Mouse (Mus musculus) mouse embryonic stem cell (cell line): Measurements from ENCODE around the gene 4930402H24Rik.
"Not testable (repeated sequence)": the region's sequence is repeated elsewhere in the genome, so short reads cannot be mapped to it uniquely, and the experiment has no call there.

Source experiments
- in situ Hi-C, 2 experiments: fragments of 300-500 bp; cut with MboI; formaldehyde crosslinking; loops; 1 replicate in 1 of 2; 3 replicates in 1 of 2; pipeline ENCODE4 v1.14.3; 2019 to 2020; ENCODE audit warnings: low sequenced_read_pairs in 2 of 2, low pct_unique_long_range_greater_than_20kb in 1 of 2, mixed read lengths in 1 of 2; ENCODE audit not compliant: unreplicated experiment in 1 of 2

The 4930402H24Rik gene

DNA sequence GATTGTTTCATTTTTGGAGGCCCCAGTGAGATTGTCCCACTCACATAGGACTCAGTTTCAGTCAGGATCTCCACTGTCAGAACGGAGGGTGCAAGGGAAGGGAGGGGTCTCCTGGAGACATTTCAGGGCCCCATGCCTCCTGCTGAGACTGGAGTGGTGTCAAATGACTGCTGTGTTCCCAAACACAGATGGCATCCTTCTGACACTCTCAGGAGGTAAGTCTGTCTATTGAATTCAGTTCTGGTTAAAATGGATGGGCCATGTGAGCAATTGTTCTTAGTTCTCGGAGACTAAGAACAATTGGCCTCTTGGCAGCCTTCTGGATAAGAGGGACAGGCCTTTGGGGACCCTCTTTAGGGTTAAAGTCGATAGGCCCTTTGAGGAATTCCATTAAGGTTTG, 28.8 kb downstream of the 4930402H24Rik start:
- in situ Hi-C loops, result no loop called here

DNA sequence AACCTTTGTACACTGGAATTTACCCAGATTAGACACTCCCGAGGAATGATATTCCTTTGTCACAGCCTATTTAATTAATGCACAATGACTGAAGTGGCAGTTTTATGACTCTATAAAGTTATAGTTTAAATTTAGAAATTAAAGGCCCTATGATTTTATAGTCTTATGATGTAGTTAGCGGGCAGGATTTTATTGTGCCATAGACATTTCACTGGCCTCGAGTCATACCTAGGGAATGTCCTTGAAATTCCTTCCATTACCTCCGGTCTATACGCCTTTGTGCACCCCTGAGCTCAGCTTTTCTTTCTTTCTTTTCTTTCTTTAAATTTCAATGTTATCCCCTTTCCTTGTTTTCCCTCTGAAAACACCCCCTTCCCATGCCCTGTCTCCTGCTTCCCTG, 35.3 kb downstream of the 4930402H24Rik start:
- in situ Hi-C loops, result no loop called here

DNA sequence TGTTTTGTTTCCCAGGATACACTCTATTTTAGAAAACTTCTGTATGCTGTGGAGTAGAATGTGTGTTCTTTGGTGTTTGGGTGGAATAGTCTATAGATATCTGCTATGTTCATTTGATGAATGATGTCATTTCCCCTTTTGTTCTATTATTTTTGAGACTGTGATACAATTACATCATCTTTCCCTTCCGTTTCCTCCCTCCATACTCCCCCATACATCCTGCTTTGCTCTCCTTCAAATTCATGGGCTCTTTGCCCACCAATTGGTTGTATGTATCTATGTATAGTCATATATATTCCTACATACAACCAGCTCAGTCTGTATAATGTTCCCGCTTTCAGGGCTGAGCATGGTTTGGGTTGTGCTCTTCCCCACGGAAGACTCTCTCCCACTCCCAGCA, 44.1 kb downstream of the 4930402H24Rik start:
- in situ Hi-C loops, result no loop called here

GRCm38 (mm10) chr2:130852964-130853363, 53.2 kb downstream of the 4930402H24Rik start:
- in situ Hi-C loops, result no loop called here

- in situ Hi-C loops, result no loop called here
Observed at GRCm38 (mm10) chr2:130851363-130852246, 54.6 kb downstream of the 4930402H24Rik start.

DNA sequence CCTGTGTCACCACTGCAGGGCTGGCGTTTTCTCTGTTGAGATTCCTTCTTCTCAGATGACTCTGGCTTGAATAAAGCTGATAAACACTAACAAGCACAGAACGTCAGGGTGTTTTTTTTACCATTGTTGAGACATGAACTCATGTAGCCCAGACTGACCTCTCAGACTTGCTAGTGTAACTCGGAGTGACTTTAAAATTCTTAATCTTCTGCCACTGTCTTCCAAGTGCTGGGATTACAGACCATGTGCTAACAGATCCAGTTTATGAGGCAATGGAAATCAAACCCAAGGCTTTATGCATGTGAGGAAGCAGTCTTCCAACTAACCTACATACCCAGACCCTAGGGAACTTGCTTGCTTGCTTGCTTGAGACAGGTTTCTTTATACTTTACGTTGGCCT, 56.5 kb downstream of the 4930402H24Rik start:
- in situ Hi-C loops, result no loop called here

DNA sequence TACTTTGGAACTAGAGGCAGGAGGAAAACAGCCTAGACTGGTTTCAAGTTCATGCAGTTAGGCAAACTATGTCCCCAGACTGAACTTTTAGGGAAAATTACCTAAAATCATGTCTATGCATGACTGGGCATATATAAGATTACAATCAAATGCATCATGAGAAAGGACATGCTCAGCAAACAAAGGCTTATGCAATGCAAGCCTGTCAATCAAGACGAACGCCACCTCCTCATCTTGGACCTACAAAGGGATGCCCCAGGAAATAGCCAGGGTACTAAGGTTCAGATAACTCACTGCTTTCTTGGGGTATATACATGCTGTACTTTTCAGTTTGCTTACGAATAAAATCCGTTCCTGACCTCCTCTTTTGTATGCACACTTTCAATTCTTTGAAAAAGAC, 57.9 kb downstream of the 4930402H24Rik start:
- in situ Hi-C loops, result no loop called here

DNA sequence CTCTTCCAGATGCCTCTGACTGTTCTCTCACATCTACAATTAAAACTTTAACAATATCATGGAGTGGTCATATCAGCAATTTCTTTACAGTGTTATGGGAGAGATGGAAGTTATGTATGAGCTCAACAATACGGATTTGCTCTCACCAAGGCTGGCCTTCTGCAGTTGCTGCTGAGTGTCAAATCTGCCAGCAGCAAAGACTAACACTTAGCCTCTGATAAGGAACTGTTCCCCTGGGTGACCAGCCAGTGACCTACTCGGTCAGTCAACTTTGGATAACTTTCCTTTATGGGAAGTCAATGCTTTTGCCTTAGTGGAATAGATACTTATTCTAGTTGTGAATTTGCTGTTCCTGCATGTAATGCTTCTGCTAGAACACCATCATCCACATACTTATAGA, 62.6 kb downstream of the 4930402H24Rik start:
- in situ Hi-C loops, result no loop called here

DNA sequence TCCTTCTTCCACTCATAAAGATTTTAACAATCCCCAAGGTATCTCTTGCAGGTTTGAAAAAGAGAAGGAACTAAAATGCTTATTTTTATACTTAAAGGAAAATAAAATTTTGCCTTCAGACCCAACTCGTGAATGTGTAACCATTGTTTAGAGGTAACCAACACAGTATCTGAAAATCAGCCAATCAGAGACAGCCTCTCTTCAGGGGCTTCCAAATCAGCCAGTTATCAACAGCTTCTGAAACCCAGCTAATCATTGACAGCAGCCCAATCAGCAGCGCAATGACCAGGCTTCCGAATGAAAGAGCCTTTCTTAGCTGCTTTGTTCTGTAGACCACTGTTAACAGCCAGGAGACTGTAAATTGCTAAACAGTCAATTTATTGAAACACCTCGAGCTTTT, 65.4 kb downstream of the 4930402H24Rik start:
- in situ Hi-C loops, result no loop called here

DNA sequence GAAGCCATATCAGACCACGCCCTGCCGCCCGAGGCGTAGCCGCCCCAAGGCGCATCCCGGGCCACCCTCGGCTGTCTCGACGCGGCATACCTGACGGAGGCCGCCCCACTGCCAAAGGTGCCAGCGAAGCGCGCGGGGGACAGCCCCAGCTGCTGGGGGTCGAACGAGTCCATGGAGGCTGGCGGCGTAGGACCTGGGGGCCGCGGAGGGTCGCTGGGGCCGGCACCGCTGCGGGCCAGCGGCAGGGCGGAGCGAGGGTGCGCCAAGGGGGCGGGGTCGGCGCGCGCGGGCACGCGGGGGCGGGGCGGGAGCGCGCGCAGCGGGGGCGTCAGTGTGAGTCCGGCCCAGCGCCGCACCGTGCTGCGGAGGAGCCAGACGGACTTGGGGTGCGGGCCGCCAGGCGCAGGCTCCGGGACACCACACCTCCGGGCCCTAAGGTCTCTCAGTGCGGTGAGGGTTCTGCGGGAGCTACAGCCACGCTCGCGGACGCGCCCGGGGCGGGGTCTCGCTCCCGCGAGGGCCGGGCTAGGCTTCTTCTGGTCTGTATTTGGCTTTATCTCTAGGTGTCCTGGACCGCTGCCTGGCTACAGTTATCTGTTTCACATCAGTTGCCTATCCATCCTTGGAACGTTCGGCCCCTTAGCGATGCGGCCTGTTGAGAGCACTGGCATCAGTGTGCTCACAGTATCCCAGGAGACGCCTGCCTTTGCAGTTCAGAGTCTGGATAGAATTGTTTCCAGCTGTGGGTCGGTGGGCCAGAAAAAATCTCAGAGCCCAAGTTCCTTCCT, 66.1 kb downstream of the 4930402H24Rik start:
- in situ Hi-C loops, result no loop called here

DNA sequence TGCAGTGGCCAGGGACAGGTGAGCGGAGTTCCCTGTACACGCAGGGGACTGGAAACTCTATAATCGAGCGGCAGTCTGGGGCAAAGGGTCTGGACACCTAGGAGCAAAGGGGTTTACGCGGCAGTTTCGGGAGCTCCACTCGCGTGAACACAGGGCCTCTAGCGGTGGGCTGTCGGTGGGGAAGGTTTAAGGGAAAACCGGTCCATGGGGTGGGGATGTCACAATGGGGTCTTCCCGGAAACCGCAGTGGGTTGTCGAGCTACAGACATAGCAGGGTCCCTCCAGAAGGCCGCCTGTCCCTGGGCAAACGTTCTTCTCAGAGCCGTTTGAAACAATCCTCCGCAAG, 66.7 kb downstream of the 4930402H24Rik start:
- in situ Hi-C loops, result no loop called here

GRCm38 (mm10) chr2:130839084-130839483, 67.1 kb downstream of the 4930402H24Rik start:
- in situ Hi-C loops, result no loop called here

- in situ Hi-C loops, result no loop called here
Observed at GRCm38 (mm10) chr2:130838131-130838530, 68.1 kb downstream of the 4930402H24Rik start.

DNA sequence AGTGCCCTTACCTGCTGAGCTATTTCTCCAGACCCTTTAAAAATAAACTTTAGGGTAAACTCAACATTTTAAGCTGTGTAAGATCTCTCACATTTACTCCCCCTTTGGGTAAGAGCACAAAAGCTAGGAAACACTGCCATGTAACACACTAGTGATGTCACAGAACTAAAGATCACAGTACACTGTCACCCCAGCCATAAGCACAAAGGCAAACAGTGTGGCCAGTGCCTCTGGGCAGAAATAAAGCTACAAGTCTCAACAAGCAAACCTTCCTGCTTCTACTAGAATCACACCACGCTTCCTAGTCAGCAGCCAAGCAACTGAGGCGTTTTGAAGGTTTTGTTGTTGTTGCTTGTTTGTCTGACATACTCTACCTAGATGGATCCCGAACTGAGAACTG, 72.5 kb downstream of the 4930402H24Rik start:
- in situ Hi-C loops, result no loop called here

- in situ Hi-C loops, result no loop called here
Observed at GRCm38 (mm10) chr2:130832582-130832981, 73.6 kb downstream of the 4930402H24Rik start.

GRCm38 (mm10) chr2:130832012-130832411, 74.2 kb downstream of the 4930402H24Rik start:
- in situ Hi-C loops, result no loop called here

- in situ Hi-C loops, result no loop called here
Observed at GRCm38 (mm10) chr2:130830236-130830635, 76.0 kb downstream of the 4930402H24Rik start.

GRCm38 (mm10) chr2:130829496-130829895, 76.7 kb downstream of the 4930402H24Rik start:
- in situ Hi-C loops, result no loop called here

DNA sequence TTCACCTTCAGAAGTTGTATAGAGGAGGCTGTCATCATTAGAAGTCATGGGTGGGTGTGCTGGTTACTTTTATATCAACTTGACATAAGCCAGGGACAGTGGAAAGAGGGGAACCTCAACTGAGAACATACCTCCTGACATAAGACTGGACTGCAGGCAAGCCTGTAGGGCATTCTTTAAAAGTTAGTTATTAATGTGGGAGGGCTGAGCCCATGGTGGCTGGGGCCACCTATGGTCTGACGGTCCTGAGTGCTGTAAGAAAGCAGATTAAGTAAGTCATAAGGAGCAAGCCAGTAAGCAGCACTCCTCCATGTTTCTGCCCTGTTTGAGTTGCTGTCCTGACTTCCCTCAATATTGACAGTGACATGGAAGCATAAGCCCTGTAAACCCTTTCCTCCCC, 77.5 kb downstream of the 4930402H24Rik start:
- in situ Hi-C loops, result no loop called here

DNA sequence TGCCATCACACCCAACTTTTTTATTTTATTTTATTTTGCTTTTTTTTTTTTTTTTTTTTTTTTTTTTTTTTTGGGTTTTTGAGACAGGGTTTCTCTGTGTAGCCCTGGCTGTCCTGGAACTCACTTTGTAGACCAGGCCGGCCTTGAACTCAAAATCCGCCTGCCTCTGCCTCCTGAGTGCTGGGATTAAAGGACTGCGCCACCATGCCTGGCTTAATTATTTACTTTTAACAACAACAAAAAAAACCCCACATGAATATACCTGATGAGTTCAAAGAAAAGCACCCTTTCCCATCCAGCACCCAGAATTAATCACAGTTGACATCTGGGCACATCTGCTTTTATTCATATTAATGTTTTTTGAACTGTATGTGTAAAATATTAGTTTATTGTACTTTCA, 78.1 kb downstream of the 4930402H24Rik start:
- in situ Hi-C loops, result not testable (repeated sequence)
